Mouse (Mus musculus): ENCODE data around the gene Cfb.

DNA sequence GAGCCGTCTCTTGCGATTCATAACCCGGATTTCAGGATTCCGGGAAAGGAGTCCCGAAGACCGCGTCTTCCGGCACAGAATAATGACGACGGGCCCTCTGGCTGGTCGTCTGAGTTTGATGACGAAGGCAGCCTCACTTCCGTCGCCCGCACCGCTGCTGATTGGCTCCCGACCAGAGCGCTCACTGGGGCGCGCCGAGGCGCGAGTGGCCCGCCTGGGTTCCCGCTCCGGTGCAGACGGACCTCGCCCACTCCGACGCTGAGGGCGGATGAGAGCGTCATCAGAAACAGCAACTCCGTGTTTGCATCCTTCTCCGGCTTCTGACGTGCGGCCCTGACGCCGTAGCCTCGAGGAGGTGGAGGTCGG is 25.5 kb downstream of the Cfb start, which contains the start of the genes Stk19 and Dxo:
- TF ChIP-seq CTCF (IDR thresholded peaks at IDR 0.05; ENCODE audit: extremely low read depth, insufficient read length, insufficient replicate concordance, low read depth, low read length): no peak
- peak; percentile 35 for TF ChIP-seq POLR2A (IDR thresholded peaks at IDR 0.05; ENCODE audit: low read depth, low read length)
